Mouse (Mus musculus): ENCODE results near the gene Psg28. TPM values are rescaled to one million over a fixed set of nuclear protein-coding genes. Genes with fewer than 3 reads are reported as not detected.
"Not testable (repeated sequence)": the region's sequence is repeated elsewhere in the genome, so short reads cannot be mapped to it uniquely, and the experiment has no call there.

The Psg28 gene
- polyA plus RNA-seq (2014; fragmentation: Nextera tagmentation; extraction: Ambion mirVana), result not detected in 2 replicates

GRCm38 (mm10) chr7:18431941-18432340 is at the start of gene Psg28:
Gene Psg28, minus strand, starts transcription at chr7:18432041.
- not testable (repeated sequence) for H3K4me3 ChIP-seq (ENCODE audit: low read depth, low read length); ATAC-seq (replicated peaks; ENCODE audit: low FRiP score, low TSS enrichment, low read depth); H3K4me2 ChIP-seq (ENCODE audit: low read length); DNase-seq (ENCODE audit: low spot score); H3K4me1 ChIP-seq (replicated peaks; ENCODE audit: control insufficient read depth, insufficient read depth, low read length); H3K9me3 ChIP-seq (ENCODE audit: control insufficient read depth, low read length); H3K9ac ChIP-seq (ENCODE audit: low read length); H3K27me3 ChIP-seq (replicated peaks; ENCODE audit: control insufficient read depth, insufficient read depth, low read length); H3K36me3 ChIP-seq (ENCODE audit: control insufficient read depth, insufficient read depth, low read length); H3K27ac ChIP-seq (ENCODE audit: low read depth)
- 81% methylated on average over 2 of the region's 2 CpGs for WGBS

GRCm38 (mm10) chr7:18403407-18403806 is 28.4 kb downstream of the Psg28 start:
- no peak for ATAC-seq (replicated peaks; ENCODE audit: low FRiP score, low TSS enrichment, low read depth)
- H3K27ac ChIP-seq (ENCODE audit: low read depth), result no peak overlapping the region
- no peaks in the 10 kb centered on the region for H3K4me1 ChIP-seq (replicated peaks; ENCODE audit: control insufficient read depth, insufficient read depth, low read length)
- no peak overlapping the region for H3K9ac ChIP-seq (ENCODE audit: low read length)
- DNase-seq (ENCODE audit: low spot score), result no peak
- 43% methylated on average over 11 of the region's 11 CpGs for whole genome bisulfite sequencing
- peaks cover 13% of the 10 kb centered on the region for H3K9me3 ChIP-seq (ENCODE audit: control insufficient read depth, low read length)
- H3K36me3 ChIP-seq (ENCODE audit: control insufficient read depth, insufficient read depth, low read length), result no peaks in the 10 kb centered on the region
- no peak overlapping the region for H3K4me2 ChIP-seq (ENCODE audit: low read length)
- H3K27me3 ChIP-seq (replicated peaks; ENCODE audit: control insufficient read depth, insufficient read depth, low read length), result no peaks in the 10 kb centered on the region
- H3K4me3 ChIP-seq (ENCODE audit: low read depth, low read length), result no peak overlapping the region

DNA sequence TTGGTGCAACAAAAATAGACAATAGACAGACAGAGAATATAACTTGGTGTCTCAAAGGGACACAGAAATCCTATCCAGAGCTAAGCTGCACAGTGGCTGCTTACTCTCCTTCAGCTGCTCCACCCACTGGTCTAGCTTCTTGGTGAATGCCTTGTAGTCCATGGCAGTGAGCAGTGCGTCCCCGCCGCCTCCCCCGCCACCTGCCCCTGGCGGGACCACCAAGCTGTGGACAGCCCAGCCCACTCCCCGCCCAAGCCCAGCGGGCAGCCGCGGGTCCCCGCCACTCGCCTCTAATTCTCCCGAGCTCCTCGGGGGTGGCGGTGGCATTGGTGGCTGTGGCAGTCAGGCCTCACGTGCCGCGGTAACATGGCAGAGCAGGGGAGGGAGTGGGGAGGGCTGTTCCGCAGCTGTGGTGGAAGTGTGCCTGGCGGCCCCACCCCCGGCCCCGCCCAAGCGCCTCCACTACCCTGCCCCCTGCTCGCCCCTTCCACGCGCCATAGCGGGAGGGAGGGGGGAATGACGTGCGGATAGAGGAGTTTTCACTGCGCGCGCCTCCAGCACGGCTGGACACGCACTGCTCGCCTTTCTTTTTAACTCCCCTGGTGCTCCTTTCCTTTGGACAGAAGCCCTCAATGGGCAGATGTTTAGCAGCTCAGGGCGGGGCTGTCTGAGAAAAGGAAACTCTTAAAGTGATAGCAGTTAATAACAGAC is 29.2 kb downstream of the Psg28 start:
- Histone ChIP-seq H3K9ac (ENCODE audit: low read length) (no peak overlapping the region), H3K36me3 (ENCODE audit: control insufficient read depth, insufficient read depth, low read length) (no peaks in the 10 kb centered on the region), H3K4me1 (replicated peaks; ENCODE audit: control insufficient read depth, insufficient read depth, low read length) (no peaks in the 10 kb centered on the region), H3K4me2 (ENCODE audit: low read length) (no peak overlapping the region), H3K4me3 (ENCODE audit: low read depth, low read length) (no peak overlapping the region), H3K27ac (ENCODE audit: low read depth) (no peak overlapping the region), H3K9me3 (ENCODE audit: control insufficient read depth, low read length) (peaks cover 13% of the 10 kb centered on the region), H3K27me3 (replicated peaks; ENCODE audit: control insufficient read depth, insufficient read depth, low read length) (no peaks in the 10 kb centered on the region)
- ATAC-seq (replicated peaks; ENCODE audit: low FRiP score, low TSS enrichment, low read depth), result no peak
- no peak for DNase-seq (ENCODE audit: low spot score)
- WGBS, result 39% methylated on average over 35 of the region's 35 CpGs

DNA sequence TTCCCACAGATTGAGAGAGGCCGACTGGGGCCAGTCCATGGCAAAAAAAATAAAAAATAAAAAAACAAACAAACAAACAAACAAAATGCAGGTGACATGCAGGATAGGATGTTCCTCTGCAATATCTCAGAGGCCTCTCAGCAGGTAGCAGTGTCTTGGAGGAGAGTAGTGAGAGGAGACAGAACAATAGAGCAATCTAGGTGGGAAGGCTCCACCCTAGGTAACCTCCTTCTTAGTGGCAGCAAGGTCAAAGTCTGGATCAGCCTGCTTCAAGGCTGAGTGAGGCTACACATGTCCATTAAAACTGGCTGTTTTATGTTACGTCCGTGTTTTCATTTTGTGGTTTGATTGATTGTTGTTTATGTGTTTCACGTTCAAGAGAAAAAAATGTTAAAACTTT is 40.4 kb downstream of the Psg28 start:
- H3K4me2 ChIP-seq (ENCODE audit: low read length); H3K27me3 ChIP-seq (replicated peaks; ENCODE audit: control insufficient read depth, insufficient read depth, low read length); DNase-seq (ENCODE audit: low spot score); H3K4me1 ChIP-seq (replicated peaks; ENCODE audit: control insufficient read depth, insufficient read depth, low read length); H3K27ac ChIP-seq (ENCODE audit: low read depth); H3K9me3 ChIP-seq (ENCODE audit: control insufficient read depth, low read length); H3K4me3 ChIP-seq (ENCODE audit: low read depth, low read length); H3K36me3 ChIP-seq (ENCODE audit: control insufficient read depth, insufficient read depth, low read length); ATAC-seq (replicated peaks; ENCODE audit: low FRiP score, low TSS enrichment, low read depth); H3K9ac ChIP-seq (ENCODE audit: low read length): not testable (repeated sequence)
- WGBS, result 49% methylated on average over 4 of the region's 4 CpGs

GRCm38 (mm10) chr7:18378295-18378694 is 53.5 kb downstream of the Psg28 start:
- Histone ChIP-seq H3K9me3 (ENCODE audit: control insufficient read depth, low read length) (peaks cover 18% of the 10 kb centered on the region), H3K27me3 (replicated peaks; ENCODE audit: control insufficient read depth, insufficient read depth, low read length) (no peaks in the 10 kb centered on the region), H3K9ac (ENCODE audit: low read length) (no peak overlapping the region), H3K27ac (ENCODE audit: low read depth) (no peak overlapping the region), H3K4me2 (ENCODE audit: low read length) (no peak overlapping the region), H3K4me1 (replicated peaks; ENCODE audit: control insufficient read depth, insufficient read depth, low read length) (no peaks in the 10 kb centered on the region), H3K36me3 (ENCODE audit: control insufficient read depth, insufficient read depth, low read length) (no peaks in the 10 kb centered on the region), H3K4me3 (ENCODE audit: low read depth, low read length) (no peak overlapping the region)
- DNase-seq (ENCODE audit: low spot score) (no peak), ATAC-seq (replicated peaks; ENCODE audit: low FRiP score, low TSS enrichment, low read depth) (no peak)
- 58% methylated on average over 1 of the region's 2 CpGs for WGBS

Small RNA genes lying within 50 kb of the gene (microRNA-seq; reads per million reads assigned to microRNA genes)
- gene Gm24715, result not detected

Other genes starting within 250 kb of the Psg28 start
- gene Mill1, start 186.7 kb downstream of the Psg28 start, polyA plus RNA-seq (2014; fragmentation: Nextera tagmentation; extraction: Ambion mirVana), result not detected in 2 replicates
- gene Psg18, start 77.0 kb downstream of the Psg28 start, polyA plus RNA-seq (2014; fragmentation: Nextera tagmentation; extraction: Ambion mirVana), result not detected in 2 replicates
- gene Psg26, start 52.1 kb upstream of the Psg28 start, polyA plus RNA-seq (2014; fragmentation: Nextera tagmentation; extraction: Ambion mirVana), result not detected in 2 replicates
- 0.05 TPM in 1 of 2 replicates, not detected in the other for gene Psg25, start 100.2 kb upstream of the Psg28 start, polyA plus RNA-seq (2014; fragmentation: Nextera tagmentation; extraction: Ambion mirVana)
- not detected in 2 replicates for gene Psg27, start 135.3 kb upstream of the Psg28 start, polyA plus RNA-seq (2014; fragmentation: Nextera tagmentation; extraction: Ambion mirVana)
- gene Psg23, start 184.5 kb upstream of the Psg28 start, polyA plus RNA-seq (2014; fragmentation: Nextera tagmentation; extraction: Ambion mirVana), result not detected in 2 replicates
- not detected in 2 replicates for gene Psg21, start 224.7 kb upstream of the Psg28 start, polyA plus RNA-seq (2014; fragmentation: Nextera tagmentation; extraction: Ambion mirVana)

All from intestine, embryonic 14.5 days (tissue).